Mouse (Mus musculus) T-helper 17 cell (primary cell): ENCODE results near the gene Prr5.
"Not testable (repeated sequence)": the region's sequence is repeated elsewhere in the genome, so short reads cannot be mapped to it uniquely, and the experiment has no call there.

Source experiments
- in situ Hi-C, 2 experiments: fragments of 300-600 bp; cut with MboI, MseI; formaldehyde crosslinking; loops; 1 replicate in 1 of 2; 2 replicates in 1 of 2; pipeline ENCODE4 v1.15.1; 2025; ENCODE audit warnings: high pct_unique_total_duplicates in 2 of 2

Gene Prr5

DNA sequence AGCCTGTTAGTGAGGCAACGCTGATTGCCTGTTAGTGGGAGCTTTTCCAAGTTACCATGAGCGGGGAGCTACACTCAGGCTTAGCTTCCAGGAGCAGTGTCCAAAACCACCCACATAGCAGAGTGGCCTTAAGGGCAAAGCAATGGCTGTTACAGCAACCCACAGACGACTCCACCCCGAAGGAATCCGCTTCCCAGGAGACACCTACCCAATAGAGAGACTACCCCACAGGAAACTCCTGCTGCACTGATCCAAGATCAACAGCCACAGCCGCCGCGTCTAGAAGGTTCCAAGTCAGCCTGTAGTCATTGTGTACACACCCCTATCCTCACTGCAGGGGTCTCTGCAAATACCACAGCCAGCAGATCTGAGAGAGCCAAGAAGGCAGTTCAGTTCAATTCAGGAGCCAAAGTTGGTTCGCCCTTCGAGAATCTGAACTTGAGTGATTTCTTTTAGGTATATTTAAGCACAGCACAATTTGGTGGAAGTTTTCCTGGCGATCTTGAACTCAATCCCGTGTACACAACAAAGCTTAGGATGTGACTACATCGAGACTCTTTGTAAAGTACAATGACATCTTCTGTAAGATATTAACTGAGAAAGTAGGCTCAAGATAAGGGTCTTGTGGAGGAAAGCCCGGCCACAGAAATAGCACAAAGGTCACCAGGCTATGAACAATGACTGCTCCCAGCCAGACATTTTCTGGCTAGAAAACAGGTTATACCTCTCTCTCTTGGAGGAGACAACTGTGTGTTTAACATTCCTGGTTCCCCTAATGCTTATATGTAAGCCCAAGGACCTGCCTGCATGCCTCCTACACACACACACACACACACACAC lies 43.4 kb downstream of the Prr5 start:
- in situ Hi-C loops: no loop called here

DNA sequence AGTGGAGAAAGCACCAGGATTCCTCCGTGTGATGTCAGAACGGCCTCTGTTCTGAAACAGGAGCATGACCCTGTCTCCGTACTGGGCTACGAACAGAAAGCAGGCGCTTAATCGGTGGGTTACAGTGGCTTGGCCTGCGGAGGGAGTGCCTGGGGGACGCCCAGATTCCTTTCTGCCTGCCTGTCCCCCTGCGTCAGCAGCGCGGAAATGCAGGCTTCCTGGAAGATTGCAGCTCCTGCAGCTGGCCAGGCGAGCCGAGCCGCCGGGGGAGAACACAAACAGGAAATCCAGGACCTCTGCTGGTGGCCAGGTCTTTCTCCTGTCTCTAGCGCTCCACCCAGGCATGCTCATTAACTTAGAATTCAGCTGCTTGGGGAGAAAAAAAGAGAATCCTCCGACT lies 45.3 kb downstream of the Prr5 start:
- in situ Hi-C loops: no loop called here

DNA sequence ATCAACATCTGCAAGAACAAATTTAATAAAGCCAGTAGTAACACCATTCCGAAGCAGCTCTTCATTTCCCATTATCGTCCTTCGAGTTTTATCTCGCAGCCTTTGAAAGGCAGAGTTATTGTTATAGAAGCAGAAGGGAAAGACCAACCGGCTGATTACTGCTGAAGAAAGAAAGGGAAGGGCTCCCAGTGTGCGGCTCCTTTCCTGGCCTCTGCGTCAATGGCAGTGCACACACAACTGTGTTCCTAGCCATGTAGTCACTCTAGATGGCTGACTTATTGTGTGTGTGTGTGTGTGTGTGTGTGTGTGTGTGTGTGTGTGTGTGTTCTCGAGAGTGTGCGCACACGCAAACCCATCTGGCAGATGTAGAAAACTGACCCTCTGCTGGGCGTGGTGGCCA lies 45.7 kb downstream of the Prr5 start:
- in situ Hi-C loops: no loop called here

DNA sequence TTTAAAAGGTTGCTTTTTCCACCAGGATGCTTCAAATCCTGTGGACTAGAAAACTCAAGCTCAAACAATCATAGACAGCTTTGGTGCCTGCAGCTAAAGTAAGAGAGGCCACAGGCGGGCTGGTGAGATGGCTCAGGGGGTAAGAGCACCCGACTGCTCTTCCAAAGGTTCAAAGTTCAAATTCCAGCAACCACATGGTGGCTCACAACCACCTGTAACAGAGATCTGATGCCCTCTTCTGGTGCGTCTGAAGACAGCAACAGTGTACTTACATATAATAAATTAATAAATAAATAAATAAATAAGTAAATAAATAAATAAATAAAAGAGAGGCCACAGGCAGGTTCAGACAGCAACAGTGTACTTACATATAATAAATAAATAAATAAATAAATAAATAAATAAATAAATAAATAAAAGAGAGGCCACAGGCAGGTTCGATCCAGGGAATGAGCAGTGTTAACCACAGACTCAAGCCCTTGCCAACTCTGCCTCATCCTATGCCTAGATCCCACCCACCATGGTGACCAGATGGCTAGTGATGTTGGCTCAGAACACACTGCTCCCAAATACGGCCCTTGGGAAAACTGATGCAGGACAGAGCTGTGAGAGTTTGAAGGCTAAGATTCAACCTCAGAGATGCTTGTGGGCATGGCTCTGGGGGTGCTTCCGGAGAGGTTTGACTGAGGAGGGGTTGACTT lies 48.3 kb downstream of the Prr5 start:
- in situ Hi-C loops: not testable (repeated sequence)

DNA sequence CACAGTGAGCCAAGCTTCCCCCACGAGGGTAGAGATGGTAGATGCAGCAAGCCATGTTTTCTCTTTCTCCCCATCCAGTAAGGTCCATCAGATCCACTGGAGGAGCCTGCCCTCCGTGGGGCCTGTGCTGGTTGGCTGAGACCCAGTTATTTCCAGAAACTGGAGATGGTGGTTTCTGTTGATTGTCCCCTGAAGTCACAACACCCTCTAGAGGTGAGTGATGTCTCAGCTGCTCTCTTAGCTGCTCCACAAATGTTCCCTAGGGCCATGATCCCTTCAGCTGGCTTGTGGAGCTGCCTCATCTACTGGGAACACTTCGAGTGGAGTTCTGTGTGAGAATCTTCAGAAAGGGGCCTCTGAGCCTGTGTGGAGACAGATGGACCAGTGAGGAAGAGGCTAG lies 49.4 kb downstream of the Prr5 start:
- in situ Hi-C loops: no loop called here

DNA sequence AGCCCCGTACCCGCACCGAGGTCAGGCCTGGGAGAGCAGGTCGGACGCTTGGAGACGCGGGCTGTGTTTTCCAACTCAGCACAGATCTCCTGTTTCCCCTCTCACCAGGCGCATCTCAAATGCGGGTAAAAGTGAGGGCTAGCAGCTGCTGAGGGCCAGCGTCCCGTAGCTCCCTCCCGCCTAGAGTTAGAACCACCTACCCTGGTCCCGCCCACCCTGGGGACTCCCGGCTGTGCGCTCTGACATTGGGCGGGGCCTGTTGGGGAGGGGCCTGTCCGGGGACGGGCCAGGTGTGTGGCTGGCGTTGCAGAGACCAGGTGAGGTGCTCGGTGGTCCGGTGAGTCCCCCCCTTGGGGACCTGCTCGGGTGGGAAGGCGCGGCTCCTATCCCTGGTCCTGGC lies 50.4 kb downstream of the Prr5 start, which contains the start of gene Arhgap8:
Gene Arhgap8, plus strand, starts transcription at position 262 of the 400 bp plus-strand sequence.
- in situ Hi-C loops: no loop called here

DNA sequence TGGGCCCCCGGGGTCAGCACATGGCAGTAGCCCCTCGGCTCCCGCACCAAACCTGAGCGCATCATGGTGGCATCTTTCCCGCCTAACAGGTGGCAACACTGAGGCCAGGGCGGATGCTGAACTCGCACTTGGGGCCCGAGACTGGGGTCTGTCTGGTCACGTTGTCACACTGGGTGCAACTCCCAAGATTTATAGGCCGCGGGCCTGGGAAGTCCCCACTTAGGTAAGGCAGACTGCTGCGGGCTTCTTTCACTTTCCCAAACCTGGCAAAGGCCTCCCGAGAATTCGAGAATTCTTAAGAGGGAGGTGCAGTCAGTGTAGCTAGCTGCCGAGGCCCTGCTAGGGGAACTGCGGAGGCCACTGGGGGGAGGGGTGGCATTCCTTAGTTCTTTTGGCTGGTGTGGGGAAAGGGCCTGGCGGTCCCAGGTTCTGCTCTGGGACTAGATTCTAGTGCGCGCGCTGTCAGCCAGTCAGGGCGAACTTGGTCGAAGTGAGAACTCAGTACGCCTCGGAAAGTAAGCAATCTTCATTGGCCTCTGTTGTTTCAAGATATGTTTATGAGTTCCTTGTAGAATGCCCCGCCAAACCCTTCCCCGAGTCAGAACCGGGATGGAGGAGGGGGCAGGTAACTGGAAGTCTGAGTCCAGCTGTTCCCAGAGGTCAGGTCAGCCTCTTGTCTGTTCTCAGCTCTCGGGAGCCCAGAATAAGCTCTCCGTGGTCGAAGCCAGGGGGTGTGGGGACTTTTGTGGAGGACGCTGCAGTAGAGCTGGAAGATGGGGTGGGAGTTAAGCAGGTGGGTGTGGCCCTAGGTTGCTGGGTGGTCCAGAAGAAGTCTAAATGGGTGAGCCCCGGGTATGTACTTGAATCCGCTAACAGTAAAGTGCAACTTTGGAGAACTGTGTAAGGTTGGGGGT lies 51.1 kb downstream of the Prr5 start:
- in situ Hi-C loops: no loop called here

DNA sequence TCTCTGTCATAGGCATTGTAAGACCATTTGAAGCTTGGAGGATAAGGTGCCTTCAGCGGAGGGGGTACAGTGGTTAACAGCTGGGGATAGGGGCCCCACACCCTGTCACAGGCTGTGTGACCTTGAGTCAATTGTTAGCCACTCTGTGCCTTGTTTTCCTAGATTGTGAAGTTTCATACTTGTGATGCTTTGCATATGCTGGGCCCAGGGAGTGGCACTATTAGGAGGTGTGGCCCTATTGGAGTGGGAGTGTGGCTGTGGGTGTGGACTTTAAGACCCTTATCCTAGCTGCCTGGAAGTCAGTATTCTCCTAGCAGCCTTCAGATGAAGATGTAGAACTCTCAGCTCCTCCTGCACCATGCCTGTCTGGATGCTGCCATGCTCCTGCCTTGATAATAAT lies 54.2 kb downstream of the Prr5 start:
- in situ Hi-C loops: not testable (repeated sequence)

DNA sequence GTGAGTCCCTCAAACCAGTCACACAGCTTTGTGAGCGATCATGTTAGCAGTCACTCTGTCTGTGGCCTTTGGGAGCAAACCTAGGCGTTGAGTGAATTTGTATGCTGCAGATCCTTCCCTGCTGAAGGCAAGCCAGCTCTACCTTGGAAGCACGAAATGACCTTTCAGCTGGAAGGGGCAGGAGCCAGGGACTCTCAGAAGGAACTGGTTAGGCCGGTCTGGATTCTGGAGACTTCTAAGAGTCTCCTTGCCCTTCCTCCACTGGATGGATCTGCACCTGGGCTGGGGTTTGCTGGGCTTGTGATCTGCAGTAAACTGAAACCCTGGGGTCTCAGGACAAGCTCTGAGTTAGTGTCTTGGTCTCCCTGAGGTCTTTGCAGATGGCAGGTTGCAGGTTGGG lies 54.8 kb downstream of the Prr5 start:
- in situ Hi-C loops: no loop called here

DNA sequence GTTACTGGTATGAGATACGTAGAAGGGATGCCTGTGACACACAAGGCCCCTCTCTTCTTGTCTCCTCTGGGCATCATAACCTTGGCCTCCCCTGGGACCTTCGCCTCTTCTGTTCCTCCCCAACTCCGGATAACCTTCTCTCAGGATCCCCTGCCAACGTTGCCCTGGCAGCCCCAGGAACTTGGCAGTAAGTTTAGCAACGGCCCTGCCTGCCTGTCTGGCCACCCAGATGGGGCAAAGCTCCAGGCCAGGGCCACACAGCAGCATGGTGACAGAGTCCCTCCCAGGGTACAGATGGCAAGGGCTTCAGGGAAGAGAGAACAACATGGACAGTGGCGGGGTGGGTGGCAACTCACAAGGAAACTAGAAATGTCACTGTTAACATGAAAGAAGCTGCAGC lies 60.3 kb downstream of the Prr5 start:
- in situ Hi-C loops: no loop called here

DNA sequence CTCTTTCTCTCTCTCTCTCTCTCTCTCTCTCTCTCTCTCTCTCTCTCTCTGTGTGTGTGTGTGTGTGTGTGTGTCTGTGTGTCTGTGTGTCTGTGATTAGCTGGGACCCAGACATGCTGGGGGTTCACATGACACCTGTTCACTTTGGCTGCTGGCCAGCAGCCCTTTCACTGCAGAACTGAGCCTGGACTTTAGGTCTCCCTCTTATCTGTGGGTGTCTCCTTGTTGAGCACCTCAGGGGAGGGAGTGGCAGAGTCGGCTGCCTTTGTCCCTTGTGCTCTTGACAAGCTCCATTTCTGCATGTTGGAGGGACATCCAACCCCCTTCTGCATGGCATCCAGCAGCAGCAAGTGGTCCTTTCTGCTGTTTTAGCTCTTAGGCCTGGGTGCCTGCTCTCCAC lies 61.5 kb downstream of the Prr5 start:
- in situ Hi-C loops: no loop called here

DNA sequence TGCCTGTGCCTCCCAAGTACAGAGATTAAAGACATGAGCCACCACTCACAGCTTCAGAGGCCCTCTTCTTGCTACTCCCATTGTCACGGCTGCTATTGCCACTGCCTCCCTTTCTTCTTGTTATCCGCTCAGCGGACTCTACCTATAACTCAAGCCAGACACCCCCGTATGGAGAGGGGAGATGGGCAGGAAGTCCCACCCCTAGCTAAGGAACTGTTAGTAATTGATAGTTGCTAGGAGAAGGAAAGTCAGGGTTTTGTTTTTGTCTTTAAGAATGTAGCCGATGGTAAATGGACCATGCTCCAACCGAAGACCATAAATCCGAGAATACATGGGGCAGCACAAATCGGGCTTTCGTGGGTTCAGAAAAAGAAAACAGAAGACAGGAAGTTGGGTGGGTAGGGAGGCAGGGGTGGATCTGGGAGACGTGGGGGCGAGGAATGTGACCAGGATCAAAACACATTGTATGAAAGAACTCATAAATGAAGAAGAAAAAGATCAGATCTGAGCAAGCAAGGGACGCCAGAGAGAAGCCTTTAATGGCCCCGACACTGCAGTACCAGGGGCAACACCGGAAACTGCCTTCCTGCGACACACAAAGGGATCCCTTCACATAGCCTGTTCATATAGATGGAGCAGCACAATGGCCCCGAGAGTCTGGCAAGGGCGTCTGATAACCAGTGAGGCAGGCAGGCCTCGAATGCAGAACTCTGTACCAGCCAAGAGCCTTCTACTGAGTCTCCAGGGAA lies 62.4 kb downstream of the Prr5 start:
- in situ Hi-C loops: no loop called here

DNA sequence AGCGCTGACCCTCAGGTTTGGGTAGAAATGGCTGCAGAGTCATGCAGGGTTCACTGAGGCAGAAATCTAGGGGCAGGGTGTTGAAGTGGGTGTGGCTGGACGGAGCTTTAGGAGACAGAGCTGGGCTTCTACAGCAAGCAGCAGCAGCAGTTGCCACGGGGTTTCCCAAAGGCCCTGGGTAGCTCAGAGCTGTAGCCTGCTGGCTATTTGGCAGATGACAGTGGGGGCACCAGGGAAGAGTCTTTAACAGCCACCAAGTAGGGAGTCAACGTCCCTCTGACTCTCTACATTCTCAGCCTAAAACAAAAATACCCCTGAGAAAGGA lies 63.0 kb downstream of the Prr5 start:
- in situ Hi-C loops: no loop called here

DNA sequence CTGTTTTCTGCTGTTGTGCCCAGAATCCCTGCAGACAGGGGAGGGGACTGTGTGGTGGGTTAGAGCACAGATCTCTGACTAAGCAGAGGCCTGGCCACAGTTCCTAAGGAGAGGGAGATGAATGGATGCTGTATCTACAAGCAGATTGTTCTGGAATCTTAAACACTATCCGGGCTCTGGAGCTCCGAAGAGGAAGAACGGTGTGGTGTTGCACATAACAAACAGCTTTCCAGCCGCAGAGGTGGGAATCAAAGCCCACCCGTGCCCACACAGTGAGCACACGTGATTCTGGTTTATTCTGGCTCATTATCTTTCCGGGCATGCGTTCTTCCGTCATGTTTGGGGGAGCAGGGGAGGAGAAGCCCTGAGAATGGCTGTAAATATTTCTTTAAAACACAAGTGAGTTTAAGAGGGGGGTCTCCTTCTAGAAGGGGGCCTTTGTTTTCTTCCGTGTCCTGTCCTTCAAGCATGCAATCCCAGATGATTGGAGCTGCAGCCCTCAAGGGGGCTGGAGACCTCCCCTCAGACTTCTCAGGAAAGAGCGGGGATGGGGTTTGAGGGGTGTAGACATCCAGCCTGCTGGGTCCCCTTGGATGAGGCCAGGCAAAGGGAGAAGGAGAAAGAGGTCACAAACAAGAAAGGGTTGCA lies 67.0 kb downstream of the Prr5 start:
- in situ Hi-C loops: no loop called here

DNA sequence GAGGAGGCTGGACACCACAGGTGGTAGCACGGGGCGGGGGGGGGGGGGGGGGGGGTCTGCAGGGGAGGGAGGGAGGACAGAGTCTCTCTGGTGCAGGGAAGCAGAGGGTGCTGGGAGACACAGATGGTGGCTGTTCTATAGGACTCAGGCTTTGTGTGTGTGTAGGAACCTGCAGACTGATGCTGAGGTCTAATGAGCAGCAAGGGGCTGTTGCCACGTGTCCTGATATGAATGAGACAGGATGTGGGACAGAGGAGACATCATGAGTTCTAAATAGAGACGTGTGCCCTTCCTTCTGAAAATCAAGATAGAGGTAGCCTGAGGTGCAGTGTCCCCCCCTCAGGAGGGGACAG lies 67.5 kb downstream of the Prr5 start:
- in situ Hi-C loops: no loop called here

DNA sequence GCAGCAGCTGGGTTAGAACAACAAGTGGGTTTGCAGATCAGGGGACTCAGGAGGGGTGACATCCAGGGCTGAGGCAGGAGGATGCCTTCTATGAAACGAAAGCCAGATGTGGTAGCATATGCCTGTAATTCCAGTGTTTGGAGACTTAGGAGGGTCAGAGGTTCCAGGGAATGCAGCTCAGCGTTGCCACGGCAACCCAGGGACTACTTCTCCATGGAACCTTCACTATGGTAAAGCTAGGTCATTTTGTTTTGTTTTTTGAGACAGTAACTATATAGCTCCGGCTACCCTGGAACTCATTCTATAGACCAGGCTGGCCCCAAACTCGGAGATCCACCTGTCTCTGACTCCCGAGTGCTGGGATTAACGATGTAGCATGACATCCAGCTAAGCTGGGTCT lies 68.8 kb downstream of the Prr5 start:
- in situ Hi-C loops: no loop called here

DNA sequence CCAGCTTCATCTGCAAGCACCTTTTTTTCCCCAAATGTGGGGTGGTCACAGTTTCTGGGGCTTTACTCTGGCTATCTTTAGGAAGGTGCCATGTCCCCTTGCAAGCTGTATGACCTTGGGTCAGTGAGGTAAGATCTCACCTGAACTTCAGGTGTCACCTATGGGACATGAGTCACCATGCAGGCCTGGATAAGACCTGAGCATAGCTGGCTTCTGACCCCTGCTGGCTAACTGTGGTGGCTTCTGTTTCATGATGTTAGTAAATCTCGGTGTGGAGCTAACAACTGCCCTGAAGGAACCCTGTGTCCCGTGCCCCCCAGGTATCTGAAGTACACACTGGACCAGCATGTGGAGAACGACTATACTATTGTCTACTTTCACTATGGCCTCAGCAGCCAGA lies 72.2 kb downstream of the Prr5 start:
- in situ Hi-C loops: no loop called here

DNA sequence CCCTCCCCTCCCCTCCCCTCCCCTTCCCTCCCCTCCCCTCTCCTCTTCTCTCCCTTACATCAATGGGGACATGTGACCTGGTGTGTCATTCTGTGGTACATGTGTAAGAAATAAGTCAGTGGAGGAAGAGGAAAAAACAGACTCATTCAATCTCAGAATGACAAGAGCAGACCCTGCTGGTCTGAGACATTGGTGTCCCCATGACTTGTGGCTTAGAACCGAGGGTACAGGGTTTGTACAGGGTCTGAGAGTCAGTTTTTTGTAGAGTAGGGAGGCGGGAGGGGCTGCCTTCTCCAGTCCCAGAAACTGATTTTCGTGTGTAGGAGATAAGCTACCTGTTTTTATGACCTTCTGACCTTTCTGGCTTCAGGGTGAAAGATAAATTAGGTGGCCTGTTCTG lies 73.9 kb downstream of the Prr5 start:
- in situ Hi-C loops: no loop called here

DNA sequence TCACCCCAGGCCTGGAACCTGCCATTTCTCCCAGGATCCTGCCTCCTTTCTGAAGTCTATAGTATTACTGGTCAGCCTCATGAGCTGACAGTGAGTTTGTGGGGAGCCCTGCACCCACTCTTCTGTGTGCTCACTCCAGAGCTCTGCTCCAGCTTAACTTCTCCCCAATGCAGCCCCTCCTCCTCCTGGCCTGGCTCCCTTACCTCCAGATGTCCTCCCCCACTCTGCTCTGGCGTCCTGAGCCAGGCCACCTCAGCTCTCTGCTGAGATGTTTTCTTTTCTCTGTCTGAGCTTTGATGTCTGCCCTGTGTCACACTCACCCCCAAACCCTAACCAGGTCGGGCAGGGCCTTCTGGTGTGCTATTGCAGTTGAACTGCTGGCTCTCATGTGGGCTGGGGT lies 74.9 kb downstream of the Prr5 start:
- in situ Hi-C loops: no loop called here

DNA sequence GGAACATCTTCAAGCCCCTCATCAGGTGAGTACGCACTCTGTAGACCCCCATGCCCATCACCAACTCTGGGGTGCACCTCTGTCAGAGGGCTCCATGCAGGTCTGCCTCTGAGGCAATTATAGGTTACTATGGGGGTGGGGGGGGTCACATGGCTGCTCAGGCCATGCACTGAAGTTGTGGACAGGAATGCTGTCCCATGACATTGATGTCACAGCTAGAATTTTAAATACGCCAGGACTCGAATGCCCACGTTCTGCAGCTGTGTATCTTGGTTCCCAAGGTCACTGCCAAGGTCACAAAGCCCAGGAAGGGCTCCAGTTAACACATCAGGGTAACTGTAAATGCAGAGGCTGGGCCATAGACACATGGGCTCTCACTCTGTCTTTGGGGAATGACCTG lies 76.4 kb downstream of the Prr5 start:
- in situ Hi-C loops: no loop called here
